Mouse (Mus musculus) forebrain, embryonic 10.5 days (tissue): Measurements from ENCODE around the gene Mall. TPM values are rescaled to one million over a fixed set of nuclear protein-coding genes. Genes with fewer than 3 reads are reported as not detected.

Experiments used
- DNase-seq: peaks from one replicate; pipeline ENCODE4 v3.0.0-alpha.2; 2017; ENCODE audit warnings: low spot score; ENCODE audit errors: extremely low spot score
- H3K27ac ChIP-seq: fragments of 300-500 bp; sonication (generic); 2 replicates; pipeline ENCODE4 v1.5.1; 2016; ENCODE audit warnings: mild to moderate bottlenecking
- H3K27me3 ChIP-seq: fragments of 300-500 bp; sonication (generic); 2 replicates; pipeline ENCODE4 v1.6.1; 2016; ENCODE audit warnings: mild to moderate bottlenecking; ENCODE audit not compliant: poor library complexity, severe bottlenecking
- H3K36me3 ChIP-seq: fragments of 300-500 bp; sonication (generic); replicated peaks from 2 replicates; pipeline ENCODE4 v1.6.1; 2016; ENCODE audit warnings: mild to moderate bottlenecking, moderate library complexity
- H3K4me1 ChIP-seq: fragments of 300-500 bp; sonication (generic); 2 replicates; pipeline ENCODE4 v1.6.1; 2016
- H3K4me3 ChIP-seq: fragments of 300-500 bp; sonication (generic); 2 replicates; pipeline ENCODE4 v1.5.1; 2016; ENCODE audit warnings: mild to moderate bottlenecking, moderate library complexity
- H3K9me3 ChIP-seq: fragments of 300-500 bp; sonication (generic); 2 replicates; pipeline ENCODE4 v1.6.1; 2016; ENCODE audit warnings: mild to moderate bottlenecking, moderate library complexity
- WGBS: fragments of 180-500 bp; shearing (Covaris S2); methylation state at CpG from one replicate; pipeline ENCODE4 v1.1.7; 2016; 5-methylcytosine and 5-hydroxymethylcytosine counted together
- polyA plus RNA-seq: library from polyadenylated mRNA; unstranded; fragments of >200 nt; fragmentation: Nextera tagmentation; extraction: Ambion mirVana; gene quantifications from 2 replicates; pipeline ENCODE4 v1.2.1, GENCODE M21; 2016

The Mall gene
- polyA plus RNA-seq, 1 experiment from 2014 or later, result 0.36 TPM

DNA sequence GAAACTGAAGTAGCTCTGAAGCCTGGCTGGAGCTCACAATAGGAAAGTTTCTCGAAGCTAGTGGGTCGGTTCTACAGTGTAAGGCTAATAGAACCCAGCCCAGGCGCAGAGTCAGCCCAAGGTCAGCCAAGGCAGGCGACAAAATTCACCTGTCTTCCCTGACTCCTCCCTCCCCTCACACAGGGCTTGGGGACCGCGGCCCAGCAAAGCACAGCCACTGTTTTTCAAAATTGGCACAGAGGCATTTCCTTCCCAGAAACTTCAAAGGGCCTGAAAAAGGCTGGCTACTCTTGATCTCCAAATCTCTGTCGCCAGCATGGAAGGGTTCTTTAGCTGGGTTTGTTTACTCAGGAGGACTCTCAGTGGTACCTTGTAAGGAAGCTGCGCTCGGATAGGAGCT lies 74.3 kb downstream of the Mall start:
- Histone ChIP-seq H3K27me3 (peaks cover 81% of the 10 kb centered on the region), H3K9me3 (no peaks in the 10 kb centered on the region), H3K4me3 (peak overlapping the region; percentile 58), H3K4me1 (peaks cover 15% of the 10 kb centered on the region), H3K27ac (no peak overlapping the region), H3K36me3 (no peaks in the 10 kb centered on the region)
- 7% methylated on average over 9 of the region's 9 CpGs for WGBS
- no peak for DNase-seq

DNA sequence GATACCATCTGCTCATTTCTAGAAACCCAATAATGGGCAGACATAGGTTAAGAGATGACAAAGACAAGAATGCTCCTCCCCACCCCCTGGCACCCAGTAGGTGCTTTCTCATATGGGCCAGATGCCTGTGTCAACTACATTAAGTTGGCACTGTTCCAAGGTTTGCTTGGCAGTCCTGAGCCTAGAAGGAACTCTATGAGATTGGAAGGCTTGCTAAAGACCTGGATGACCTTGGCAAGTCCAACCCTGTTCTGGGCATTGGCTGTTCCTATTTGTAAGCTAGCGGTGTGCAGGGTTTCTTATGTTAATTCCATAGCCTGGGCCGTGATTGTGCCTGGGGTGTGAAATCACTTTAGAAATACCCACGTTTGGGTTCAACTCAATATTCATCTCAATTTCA lies 74.9 kb downstream of the Mall start:
- DNase-seq, result no peak
- Histone ChIP-seq H3K9me3 (no peaks in the 10 kb centered on the region), H3K4me3 (no peak overlapping the region), H3K27ac (no peak overlapping the region), H3K27me3 (peaks cover 78% of the 10 kb centered on the region), H3K4me1 (peaks cover 15% of the 10 kb centered on the region), H3K36me3 (no peaks in the 10 kb centered on the region)
- WGBS, result 66% methylated on average over 3 of the region's 3 CpGs

Other genes with a start within 250 kb of the Mall start
- 2.1 TPM in 2 replicates for gene Kcnip3, start 207.8 kb downstream of the Mall start, polyA plus RNA-seq
- gene Prom2, start 188.5 kb downstream of the Mall start, polyA plus RNA-seq, result 1.0 and 1.4 TPM in 2 replicates
- gene Zfp661, start 142.8 kb downstream of the Mall start, polyA plus RNA-seq, result 7.4 and 9.8 TPM in 2 replicates
- gene Mrps5, start 142.7 kb downstream of the Mall start, polyA plus RNA-seq, result 180 and 188 TPM in 2 replicates
- 0.21 and 0.29 TPM in 2 replicates for gene Mal, start 73.2 kb downstream of the Mall start, polyA plus RNA-seq
- gene Nphp1, start 59.0 kb upstream of the Mall start, polyA plus RNA-seq, result 45.8 and 48.6 TPM in 2 replicates
- gene Mtln, start 62.6 kb upstream of the Mall start, polyA plus RNA-seq, result 26.0 and 30.5 TPM in 2 replicates
- 116 and 126 TPM in 2 replicates for gene Bub1, start 101.9 kb upstream of the Mall start, polyA plus RNA-seq
- gene Acoxl, start 108.9 kb upstream of the Mall start, polyA plus RNA-seq, result 0.09 TPM in 2 replicates